Comparison of ENCODE assay signal across 13 mouse cellular contexts in the genomic region with DNA sequence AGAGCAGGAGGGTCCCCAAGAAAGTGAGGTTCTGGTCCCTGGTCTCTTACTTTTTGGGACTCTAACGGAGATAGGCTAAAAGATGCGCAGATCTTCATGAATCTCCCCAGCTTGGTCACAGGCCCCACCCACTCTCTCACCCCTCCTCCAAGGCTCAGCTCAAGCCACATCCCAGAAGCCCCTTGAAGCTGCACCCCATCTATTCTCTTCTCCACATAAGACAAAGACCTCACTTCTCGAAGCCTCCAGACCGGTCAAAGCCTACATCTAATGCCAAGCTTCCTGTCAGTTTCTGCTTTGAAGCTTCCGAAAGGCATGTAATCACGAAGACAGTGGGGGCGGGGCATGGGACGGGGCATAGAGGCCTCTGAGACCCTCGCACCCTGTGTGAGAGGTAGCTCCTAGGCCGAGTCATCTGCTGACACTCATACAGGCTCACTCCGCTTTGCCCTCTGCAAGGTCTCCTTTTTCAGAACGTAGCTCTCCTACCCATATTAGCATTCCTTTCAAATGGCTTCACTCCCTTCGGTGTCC. TPM values are rescaled to one million over a fixed set of nuclear protein-coding genes. Genes with fewer than 3 reads are reported as not detected.
A peak's percentile ranks its signal among the peaks of the same experiment; 100 is the strongest.
DNase-seq lines count a peak whose midpoint lies in the region; ATAC-seq and TF ChIP-seq lines count a peak whose summit lies in the region.
"Had no signal": no experiment of that assay in that cellular context is flagged by ENCODE, and none has a peak within 500 bp of the region (broad histone marks: within the 10 kb centered on the region; RNA-seq: fewer than 3 reads in every experiment).

No protein-coding gene starts in this region.

- 0 out of 2 replicates have a peak overlapping the region, but pooled peaks have one; percentile 10 for H3K4me2 ChIP-seq in forebrain, embryonic 12.5 days
- no peak overlapping the region for H3K4me2 ChIP-seq in forebrain, postnatal 0 days (ENCODE audit: low read depth)
- H3K4me2 ChIP-seq in neural tube, embryonic 11.5 days (ENCODE audit: low read depth): no peak overlapping the region; the same call in 1 of the 2 replicates
- peak overlapping the region; percentile 51 for H3K4me2 ChIP-seq in limb, embryonic 13.5 days (replicated peaks)

- no peak overlapping the region for H3K4me3 ChIP-seq in forebrain, embryonic 12.5 days (replicated peaks)
- H3K4me3 ChIP-seq in forebrain, postnatal 0 days (ENCODE audit: low read depth, low read length): no peak overlapping the region
- H3K4me3 ChIP-seq in neural tube, embryonic 11.5 days (ENCODE audit: low read depth, low read length): no peak overlapping the region
- H3K4me3 ChIP-seq in limb, embryonic 13.5 days: peak overlapping the region; percentile 22

- 0 out of 2 replicates have a peak, but pooled peaks have one; percentile 15 for ATAC-seq in forebrain, embryonic 12.5 days (ENCODE audit: low FRiP score)
- ATAC-seq in forebrain, postnatal 0 days: no peak; the same call in 1 of the 2 replicates
- ATAC-seq in neural tube, embryonic 11.5 days (ENCODE audit: insufficient read depth, low FRiP score, low TSS enrichment): no peak
- no peak for ATAC-seq in limb, embryonic 13.5 days (ENCODE audit: low FRiP score, low read depth)

- no peak overlapping the region for H3K27ac ChIP-seq in forebrain, embryonic 12.5 days
- H3K27ac ChIP-seq in forebrain, postnatal 0 days (ENCODE audit: low read depth, low read length): no peak overlapping the region
- H3K27ac ChIP-seq in neural tube, embryonic 11.5 days (ENCODE audit: low read depth, low read length): peak overlapping the region; percentile 46; the same call in 1 of the 2 replicates
- H3K27ac ChIP-seq in limb, embryonic 13.5 days: no peak overlapping the region
- H3K27ac ChIP-seq: heart, embryonic 10.5 days had no signal

- no peaks in the 10 kb centered on the region for H3K9me3 ChIP-seq in forebrain, embryonic 12.5 days
- H3K9me3 ChIP-seq in forebrain, postnatal 0 days (ENCODE audit: low read length): no peaks in the 10 kb centered on the region
- H3K9me3 ChIP-seq in neural tube, embryonic 11.5 days (ENCODE audit: control insufficient read depth, low read length): no peaks in the 10 kb centered on the region
- no peaks in the 10 kb centered on the region for H3K9me3 ChIP-seq in limb, embryonic 13.5 days
- H3K9me3 ChIP-seq: heart, embryonic 10.5 days had no signal

- no peak overlapping the region for H3K9ac ChIP-seq in forebrain, embryonic 12.5 days
- H3K9ac ChIP-seq in forebrain, postnatal 0 days: no peak overlapping the region
- no peak overlapping the region for H3K9ac ChIP-seq in neural tube, embryonic 11.5 days (ENCODE audit: low read length)
- H3K9ac ChIP-seq in limb, embryonic 13.5 days: no peak overlapping the region

- no peak for TF ChIP-seq CTCF in forebrain, postnatal 0 days (IDR thresholded peaks at IDR 0.05; ENCODE audit: low read depth)

- H3K4me1 ChIP-seq in forebrain, embryonic 12.5 days: peaks cover 33% of the 10 kb centered on the region
- H3K4me1 ChIP-seq in forebrain, postnatal 0 days (ENCODE audit: insufficient read depth): no peaks in the 10 kb centered on the region
- H3K4me1 ChIP-seq in neural tube, embryonic 11.5 days (ENCODE audit: control insufficient read depth, insufficient read depth, low read length): peaks cover 40% of the 10 kb centered on the region
- peaks cover 28% of the 10 kb centered on the region for H3K4me1 ChIP-seq in limb, embryonic 13.5 days

- intact Hi-C loops in heart, postnatal 36 days (cut with DNase I): no loop called here

- 22% methylated on average over 13 of the region's 13 CpGs for WGBS in forebrain, embryonic 12.5 days
- 23% methylated on average over 13 of the region's 13 CpGs for WGBS in forebrain, postnatal 0 days
- 10% methylated on average over 13 of the region's 13 CpGs for WGBS in neural tube, embryonic 11.5 days
- WGBS in limb, embryonic 13.5 days: 8% methylated on average over 13 of the region's 13 CpGs

- no peaks in the 10 kb centered on the region for H3K36me3 ChIP-seq in forebrain, embryonic 12.5 days (replicated peaks)
- no peaks in the 10 kb centered on the region for H3K36me3 ChIP-seq in forebrain, postnatal 0 days (ENCODE audit: insufficient read depth)
- no peaks in the 10 kb centered on the region for H3K36me3 ChIP-seq in neural tube, embryonic 11.5 days (ENCODE audit: control insufficient read depth, insufficient read depth, low read length)
- no peaks in the 10 kb centered on the region for H3K36me3 ChIP-seq in limb, embryonic 13.5 days
- H3K36me3 ChIP-seq: heart, embryonic 10.5 days had no signal

- no peak for DNase-seq in forebrain, postnatal 0 days
- DNase-seq in neural tube, embryonic 11.5 days (ENCODE audit: low spot score): no peak
- DNase-seq in neural tube, embryonic 10.5 days (ENCODE audit: extremely low spot score, low spot score): no peak
- DNase-seq in layer of hippocampus, adult 8-10 months (ENCODE audit: low spot score in 2 of 2): no peak
- no peak for DNase-seq in heart, postnatal 36 days
- DNase-seq in gastrocnemius, postnatal 10 days: no peak
- DNase-seq: cerebellum, adult 8-10 months; kidney, adult 11 months; liver; thymus, adult 18-20 months had no signal

- H3K27me3 ChIP-seq in forebrain, embryonic 12.5 days: peaks cover 70% of the 10 kb centered on the region
- H3K27me3 ChIP-seq in forebrain, postnatal 0 days (ENCODE audit: insufficient read depth, low read length): peaks cover 3% of the 10 kb centered on the region
- no peaks in the 10 kb centered on the region for H3K27me3 ChIP-seq in neural tube, embryonic 11.5 days (ENCODE audit: control insufficient read depth, insufficient read depth, low read length)
- peaks cover 78% of the 10 kb centered on the region for H3K27me3 ChIP-seq in limb, embryonic 13.5 days

RNA-seq across cellular contexts. Expression of gene Ubiad1, which starts 39.2 kb away (rescaled TPM):
- 19.1 and 20.8 TPM in 2 replicates for polyA plus RNA-seq in forebrain, embryonic 12.5 days (2016; fragmentation: Nextera tagmentation; extraction: Ambion mirVana)
- 13.6 and 18.7 TPM in 2 replicates for total RNA-seq in forebrain, postnatal 0 days (2014; rRNA removed)
- polyA plus RNA-seq in forebrain, postnatal 0 days (2015; fragmentation: Nextera tagmentation; extraction: Ambion mirVana): 11.7 and 12.2 TPM in 2 replicates
- polyA plus RNA-seq in neural tube, embryonic 11.5 days (2014; fragmentation: Nextera tagmentation; extraction: Ambion mirVana): 17.6 and 19.0 TPM in 2 replicates
- 21.3 and 23.1 TPM in 2 replicates for polyA plus RNA-seq in limb, embryonic 13.5 days (2015; fragmentation: Nextera tagmentation; extraction: Ambion mirVana)
- total RNA-seq in layer of hippocampus, adult 8-10 months (2022): 1 to 10 TPM; 7.9 to 8.5 (median 8.2) TPM
- total RNA-seq in heart, postnatal 36 days (2021): 10 to 100 TPM; 16.5 to 16.9 TPM
- 1 to 10 TPM; 7.5 to 9.2 TPM for total RNA-seq in gastrocnemius, postnatal 10 days (2021)

RNA-seq across cellular contexts. Expression of gene Mtor, which starts 43.1 kb away (rescaled TPM):
- 31.2 and 35.1 TPM in 2 replicates for polyA plus RNA-seq in forebrain, embryonic 12.5 days (2016; fragmentation: Nextera tagmentation; extraction: Ambion mirVana)
- 35.2 and 43.6 TPM in 2 replicates for total RNA-seq in forebrain, postnatal 0 days (2014; rRNA removed)
- polyA plus RNA-seq in forebrain, postnatal 0 days (2015; fragmentation: Nextera tagmentation; extraction: Ambion mirVana): 27.7 and 28.0 TPM in 2 replicates
- polyA plus RNA-seq in neural tube, embryonic 11.5 days (2014; fragmentation: Nextera tagmentation; extraction: Ambion mirVana): 34.1 and 36.1 TPM in 2 replicates
- 15.8 and 16.5 TPM in 2 replicates for polyA plus RNA-seq in limb, embryonic 13.5 days (2015; fragmentation: Nextera tagmentation; extraction: Ambion mirVana)
- 10 to 100 TPM; 84.8 to 92.8 (median 86.8) TPM for total RNA-seq in layer of hippocampus, adult 8-10 months (2022)
- 10 to 100 TPM; 50.7 to 51.4 TPM for total RNA-seq in heart, postnatal 36 days (2021)
- 10 to 100 TPM; 26.3 to 30.6 TPM for total RNA-seq in gastrocnemius, postnatal 10 days (2021)

Comparison
In these comparisons a context has a peak if more than half of its experiments do, and no peak if none do; other contexts are left out.
1. H3K4me2 ChIP-seq: peak in forebrain, embryonic 12.5 days (single experiment) and limb, embryonic 13.5 days (single experiment); none in forebrain, postnatal 0 days (single experiment) and neural tube, embryonic 11.5 days (single experiment).